Mouse (Mus musculus) left cerebral cortex, postnatal 36 days (tissue): ENCODE results near the gene Smoc2. TPM values are rescaled to one million over a fixed set of nuclear protein-coding genes. Genes with fewer than 3 reads are reported as not detected.
A peak's percentile ranks its signal among the peaks of the same experiment; 100 is the strongest.

Experiments used
- DNase-seq, 2 experiments: peaks; one replicate each; pipeline ENCODE4 v3.0.0; 2021 to 2022; ENCODE audit warnings: low spot score in 2 of 2, mixed read lengths in 1 of 2
- intact Hi-C: fragments of 180-260 bp; cut with DNase I; formaldehyde crosslinking; loops from one replicate; pipeline ENCODE4 v1.15.1; 2025
- total RNA-seq, 2 experiments: library from RNA; stranded (reverse); gene quantifications; 2 replicates each; pipeline ENCODE4 v1.2.3; 2021

The Smoc2 gene
- total RNA-seq, result 10 to 100 TPM; 10.5 to 15.1 TPM

- DNase-seq, result peak; percentile 20 to 22
- intact Hi-C loops, result no loop called here
Observed at GRCm38 (mm10) chr17:14279177-14279965, at the start of gene Smoc2. TSS of gene Smoc2 (plus strand) at chr17:14279506.

DNA sequence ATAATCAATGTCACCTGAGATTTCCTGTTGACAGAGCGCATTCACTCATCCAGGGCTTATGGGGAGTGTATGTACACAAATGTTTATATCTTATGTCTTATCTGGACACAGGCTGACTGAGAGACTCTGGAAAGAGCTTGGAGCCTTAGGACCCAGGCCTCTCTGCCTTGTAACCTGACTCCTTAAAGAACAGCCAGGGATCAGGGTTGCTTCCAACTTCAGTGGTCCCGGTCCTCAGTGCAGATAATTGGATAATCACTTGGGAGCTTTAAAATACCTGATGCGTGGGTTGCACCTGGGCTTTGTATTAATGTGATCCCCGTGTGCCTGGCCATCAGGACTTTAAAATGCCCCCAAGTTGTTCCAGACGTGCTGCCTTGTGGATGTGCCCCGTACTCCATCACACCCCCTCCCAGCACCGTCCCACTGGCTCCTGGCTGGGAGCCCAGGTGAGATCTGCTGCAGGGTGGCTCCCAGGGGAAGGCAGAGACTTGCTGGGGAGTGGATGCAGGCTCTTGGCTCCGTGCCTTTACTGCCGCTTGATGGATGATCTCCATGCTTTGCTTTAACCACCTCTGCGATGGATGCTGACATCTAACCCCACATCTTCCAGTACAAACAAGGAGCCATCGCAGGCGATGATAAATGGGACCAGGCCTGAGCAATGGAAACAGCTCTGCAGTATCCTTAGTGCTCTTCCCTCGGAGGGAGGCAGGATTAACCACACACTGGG is 48.4 kb upstream of the Smoc2 start:
- no peak for DNase-seq
- intact Hi-C loops, result loop anchor here (5.0 kb wide), 1 partner anchor 671 kb away; no protein-coding TSS in a partner anchor

GRCm38 (mm10) chr17:14232629-14233028 is 46.7 kb upstream of the Smoc2 start:
- DNase-seq, result peak; percentile 78 to 81
- intact Hi-C loops, result loop anchor here (1.0 to 5.0 kb wide), 2 partner anchors 288 to 670 kb away; no protein-coding TSS in a partner anchor

GRCm38 (mm10) chr17:14233658-14234057 is 45.6 kb upstream of the Smoc2 start:
- intact Hi-C loops, result loop anchor here (5.0 kb wide), 1 partner anchor 669 kb away; no protein-coding TSS in a partner anchor
- DNase-seq, result no peak

DNA sequence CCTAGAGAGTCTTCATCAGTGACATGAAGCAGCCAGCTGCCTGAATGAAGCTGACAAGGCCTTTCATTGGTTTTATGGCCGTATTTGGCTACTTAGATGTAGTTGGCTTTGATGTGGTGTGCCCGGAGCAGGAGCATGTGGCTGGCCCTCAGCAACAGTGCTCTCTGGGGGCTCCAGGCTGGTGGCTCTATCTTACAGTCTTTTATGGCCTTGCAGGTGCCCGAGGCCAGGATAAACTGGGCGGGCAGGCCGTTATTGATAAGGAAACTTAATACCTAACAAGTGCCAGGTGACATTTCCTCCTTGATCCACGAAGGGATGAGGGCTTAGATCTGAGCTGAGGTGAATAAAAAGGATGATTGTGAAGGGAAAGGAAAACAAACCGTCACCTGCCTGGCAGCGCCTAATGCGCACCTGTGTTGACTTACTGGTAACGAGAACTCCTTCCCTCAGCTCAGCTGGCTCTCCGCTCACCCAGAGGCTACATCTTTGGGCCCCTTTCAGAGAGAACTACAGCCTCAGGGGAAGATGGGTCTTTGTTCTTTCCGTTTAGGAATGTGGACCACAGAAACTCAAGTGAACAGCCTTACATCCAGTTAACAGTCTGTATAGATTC is 44.4 kb upstream of the Smoc2 start:
- intact Hi-C loops, result loop anchor here (5.0 kb wide), 2 partner anchors 52 to 667 kb away; no protein-coding TSS in a partner anchor
- DNase-seq, result no peak

- no peak for DNase-seq
- intact Hi-C loops, result loop anchor here (5.0 kb wide), 1 partner anchor 50 kb away; no protein-coding TSS in a partner anchor
Observed at GRCm38 (mm10) chr17:14237134-14237533, 42.2 kb upstream of the Smoc2 start.

GRCm38 (mm10) chr17:14239960-14240359 is 39.3 kb upstream of the Smoc2 start:
- no peak for DNase-seq
- intact Hi-C loops, result loop anchor here (5.0 kb wide), 1 partner anchor 47 kb away; no protein-coding TSS in a partner anchor

- DNase-seq, result no peak
- intact Hi-C loops, result no loop called here
Observed at GRCm38 (mm10) chr17:14242634-14243033, 36.7 kb upstream of the Smoc2 start.

- intact Hi-C loops, result no loop called here
- no peak for DNase-seq
Observed at GRCm38 (mm10) chr17:14244195-14244965, 34.9 kb upstream of the Smoc2 start.

DNA sequence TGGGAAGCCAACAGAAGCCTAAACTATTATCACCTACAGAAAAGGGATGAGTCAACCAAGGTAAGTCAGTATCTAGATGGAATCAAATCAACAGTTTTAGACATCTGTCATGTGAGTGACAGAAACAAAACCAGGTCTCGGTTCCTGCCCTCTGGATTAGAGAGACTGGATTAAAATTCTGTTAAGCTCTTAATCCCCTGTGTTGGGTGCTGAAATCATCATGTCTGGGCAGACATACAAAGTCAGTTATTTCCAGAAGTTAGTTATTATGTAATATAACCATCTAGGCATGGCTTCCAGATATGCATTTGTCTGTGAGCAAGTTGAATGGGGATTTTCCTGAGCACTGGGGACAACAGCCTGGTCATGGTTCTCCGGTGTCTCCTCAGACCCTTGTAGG is 33.0 kb upstream of the Smoc2 start:
- no peak for DNase-seq
- intact Hi-C loops, result loop anchor here (5.0 kb wide), 1 partner anchor 69 kb away; no protein-coding TSS in a partner anchor

DNA sequence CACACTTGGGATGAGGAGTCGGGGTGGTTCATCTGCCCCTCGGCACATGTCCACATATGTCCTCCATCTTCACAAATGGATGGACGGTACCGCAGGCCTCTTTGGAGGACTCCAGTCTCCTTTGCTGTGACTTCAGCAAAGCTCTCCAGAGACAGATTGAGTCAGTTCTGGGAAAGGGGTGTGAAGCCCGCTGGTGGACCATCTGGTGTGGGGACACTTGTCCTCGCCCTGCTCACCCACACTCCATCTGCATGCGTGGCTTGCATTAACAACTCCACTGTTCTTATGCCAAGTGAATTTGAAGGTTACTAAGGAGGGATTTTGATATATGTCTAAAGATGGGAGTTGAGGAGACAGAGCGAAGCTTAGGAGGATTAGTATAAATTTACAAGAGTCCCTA is 31.4 kb upstream of the Smoc2 start:
- intact Hi-C loops, result loop anchor here (5.0 kb wide), 1 partner anchor 71 kb away; no protein-coding TSS in a partner anchor
- peak; percentile 82 to 86 for DNase-seq

- DNase-seq, result no peak
- intact Hi-C loops, result loop anchor here (5.0 kb wide), 1 partner anchor 72 kb away; no protein-coding TSS in a partner anchor
Observed at GRCm38 (mm10) chr17:14249595-14249994, 29.7 kb upstream of the Smoc2 start.

- intact Hi-C loops, result no loop called here
- DNase-seq, result no peak
Observed at GRCm38 (mm10) chr17:14250401-14250800, 28.9 kb upstream of the Smoc2 start.

- DNase-seq, result no peak
- intact Hi-C loops, result no loop called here
Observed at GRCm38 (mm10) chr17:14252456-14252855, 26.9 kb upstream of the Smoc2 start.

DNA sequence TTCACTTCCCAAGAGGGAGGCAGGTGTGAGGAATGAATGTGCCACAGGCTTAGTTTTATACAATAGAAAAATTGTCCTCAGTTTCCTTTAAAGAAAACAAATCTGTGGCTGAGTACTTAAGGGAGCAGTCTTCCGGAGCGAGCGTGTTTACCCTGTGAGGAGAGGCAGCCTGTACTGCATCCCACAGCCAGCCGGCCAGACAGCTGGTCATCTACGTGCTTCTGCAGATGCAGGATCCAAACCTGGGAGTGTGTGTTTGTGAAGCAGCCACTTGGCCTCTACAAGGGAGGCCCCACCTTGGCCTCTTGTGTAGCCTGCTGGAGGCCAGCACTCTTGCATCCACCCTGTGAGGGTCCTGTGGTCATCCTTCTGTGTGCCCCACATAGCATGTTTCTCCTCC is 24.7 kb upstream of the Smoc2 start:
- DNase-seq, result no peak
- intact Hi-C loops, result no loop called here

- intact Hi-C loops, result no loop called here
- DNase-seq, result no peak
Observed at GRCm38 (mm10) chr17:14257799-14258520, 21.3 kb upstream of the Smoc2 start.

DNA sequence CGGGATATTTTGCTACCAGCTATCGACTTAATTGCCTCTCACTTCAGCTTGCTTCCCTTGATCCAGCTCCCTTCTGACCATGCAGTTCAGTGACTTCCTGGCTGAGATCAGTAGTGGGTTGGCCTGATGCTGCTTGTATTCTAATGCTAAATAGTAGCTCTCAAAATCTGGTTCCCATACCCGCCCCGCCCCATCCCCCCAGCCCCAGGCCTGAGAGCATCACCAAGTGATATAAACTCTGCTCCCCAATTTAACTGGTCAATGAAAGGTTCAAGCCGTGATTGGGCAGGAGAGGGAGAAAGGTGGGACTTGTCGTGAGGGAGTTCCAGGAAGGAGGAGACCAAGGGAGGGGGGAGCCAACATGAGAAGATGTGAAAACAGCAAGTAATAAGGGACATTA is 20.4 kb upstream of the Smoc2 start:
- intact Hi-C loops, result no loop called here
- no peak for DNase-seq

GRCm38 (mm10) chr17:14260966-14261365 is 18.3 kb upstream of the Smoc2 start:
- no peak for DNase-seq
- intact Hi-C loops, result no loop called here

- intact Hi-C loops, result no loop called here
- no peak for DNase-seq
Observed at GRCm38 (mm10) chr17:14262217-14262616, 17.1 kb upstream of the Smoc2 start.
